Mouse (Mus musculus) limb, embryonic 15.5 days (tissue): ENCODE results near the gene Coil. TPM values are rescaled to one million over a fixed set of nuclear protein-coding genes. Genes with fewer than 3 reads are reported as not detected.

Source experiments
- ATAC-seq: fragments of 200-750 bp; cut with Nextera tagmentation; 2 replicates; pipeline ENCODE4 v1.8.0; 2017; ENCODE audit warnings: low read depth, moderate TSS enrichment; ENCODE audit not compliant: insufficient number of reproducible peaks, low FRiP score, low TSS enrichment
- H3K27ac ChIP-seq: fragments of 300-500 bp; sonication (generic); 2 replicates; pipeline ENCODE4 v1.5.1; 2015; ENCODE audit warnings: moderate library complexity, mild to moderate bottlenecking, inconsistent platforms
- H3K27me3 ChIP-seq: fragments of 300-500 bp; sonication (generic); 2 replicates; pipeline ENCODE4 v1.6.1; 2015; ENCODE audit warnings: inconsistent platforms
- H3K36me3 ChIP-seq: fragments of 300-500 bp; sonication (generic); 2 replicates; pipeline ENCODE4 v1.6.1; 2015; ENCODE audit warnings: inconsistent platforms
- H3K4me1 ChIP-seq: fragments of 300-500 bp; sonication (generic); 2 replicates; pipeline ENCODE4 v1.6.1; 2015; ENCODE audit warnings: inconsistent platforms
- H3K4me2 ChIP-seq: fragments of 300-500 bp; sonication (generic); 2 replicates; pipeline ENCODE4 v1.6.1; 2015; ENCODE audit warnings: mild to moderate bottlenecking, inconsistent platforms
- H3K4me3 ChIP-seq: fragments of 300-500 bp; sonication (generic); 2 replicates; pipeline ENCODE4 v1.5.1; 2015; ENCODE audit warnings: mild to moderate bottlenecking, inconsistent platforms
- H3K9ac ChIP-seq: fragments of 300-500 bp; sonication (generic); 2 replicates; pipeline ENCODE4 v1.6.1; 2015; ENCODE audit warnings: inconsistent platforms
- H3K9me3 ChIP-seq: fragments of 300-500 bp; sonication (generic); 2 replicates; pipeline ENCODE4 v1.6.1; 2016; ENCODE audit warnings: inconsistent platforms
- WGBS: fragments of 180-500 bp; shearing (Covaris S2); methylation state at CpG from one replicate; pipeline ENCODE4 v1.1.7; 2015; 5-methylcytosine and 5-hydroxymethylcytosine counted together
- polyA plus RNA-seq: library from polyadenylated mRNA; unstranded; fragments of >200 nt; fragmentation: Nextera tagmentation; extraction: Ambion mirVana; gene quantifications from 2 replicates; pipeline ENCODE4 v1.2.1, GENCODE M21; 2015

The Coil gene
- polyA plus RNA-seq, 1 experiment from 2014 or later = 15.6 TPM

GRCm38 (mm10) chr11:89009496-89009895, 39.4 kb downstream of the Coil start:
- ATAC-seq = no peak
- H3K36me3 ChIP-seq = 0 out of 2 replicates have a peak, but pooled peaks cover 6% of the 10 kb centered on the region

GRCm38 (mm10) chr11:89012241-89012640, 42.2 kb downstream of the Coil start:
- Histone ChIP-seq H3K9ac (no peak overlapping the region), H3K9me3 (no peaks in the 10 kb centered on the region), H3K4me3 (no peak overlapping the region), H3K27ac (no peak overlapping the region), H3K36me3 (0 out of 2 replicates have a peak, but pooled peaks cover 6% of the 10 kb centered on the region), H3K4me2 (no peak overlapping the region), H3K27me3 (no peaks in the 10 kb centered on the region), H3K4me1 (peaks cover 3% of the 10 kb centered on the region; the same call in 1 of the 2 replicates)
- ATAC-seq = no peak
- WGBS = 76% methylated on average over 5 of the region's 5 CpGs

More at GRCm38 (mm10) chr11:89009496-89009895, 39.4 kb downstream of the Coil start:
- Histone ChIP-seq H3K4me2 (no peak overlapping the region), H3K9ac (no peak overlapping the region), H3K4me3 (no peak overlapping the region), H3K27ac (no peak overlapping the region), H3K4me1 (peaks cover 3% of the 10 kb centered on the region; the same call in 1 of the 2 replicates), H3K9me3 (no peaks in the 10 kb centered on the region), H3K27me3 (no peaks in the 10 kb centered on the region)
- 63% methylated on average over 7 of the region's 7 CpGs for WGBS

DNA sequence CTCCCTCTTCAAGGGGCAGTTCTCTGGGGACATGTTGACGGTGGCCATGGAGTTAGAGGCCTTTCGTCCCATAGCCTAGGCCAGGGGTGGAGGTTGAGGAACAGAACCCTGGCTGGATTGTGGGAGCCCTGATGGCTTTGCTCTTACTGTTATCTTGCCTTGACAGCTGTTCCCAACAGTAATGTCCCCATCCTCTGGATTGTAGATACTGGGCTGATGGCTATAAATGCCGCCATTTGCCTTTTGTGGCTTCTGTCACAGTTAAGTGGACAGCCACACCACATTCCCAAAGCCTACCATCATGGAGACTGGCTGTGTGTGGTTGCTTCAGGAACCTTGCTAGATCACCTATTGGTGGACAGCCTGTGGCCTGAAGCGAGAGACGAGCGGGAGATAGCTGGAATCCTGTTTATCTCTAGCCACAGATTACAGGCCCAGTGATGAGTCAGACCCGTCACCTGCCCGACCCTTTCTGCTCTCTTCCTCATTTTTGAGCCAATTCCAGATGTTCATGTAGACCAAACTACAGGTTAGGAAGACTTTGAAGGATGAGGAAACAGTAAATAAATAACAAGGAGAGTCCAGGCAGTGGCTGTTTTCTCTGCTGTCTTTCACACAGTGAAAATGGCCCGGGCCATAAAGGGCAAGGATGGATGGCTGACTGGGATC, 47.6 kb downstream of the Coil start:
- H3K9ac ChIP-seq = no peak overlapping the region
- H3K27me3 ChIP-seq = no peaks in the 10 kb centered on the region
- WGBS = 80% methylated on average over 9 of the region's 9 CpGs
- no peaks in the 10 kb centered on the region for H3K9me3 ChIP-seq
- no peak overlapping the region for H3K27ac ChIP-seq
- no peak for ATAC-seq
- no peak overlapping the region for H3K4me3 ChIP-seq
- no peaks in the 10 kb centered on the region for H3K4me1 ChIP-seq
- H3K4me2 ChIP-seq = no peak overlapping the region
- H3K36me3 ChIP-seq = no peaks in the 10 kb centered on the region

- Histone ChIP-seq H3K4me3 (no peak overlapping the region), H3K4me2 (no peak overlapping the region), H3K9ac (no peak overlapping the region), H3K27me3 (no peaks in the 10 kb centered on the region), H3K9me3 (no peaks in the 10 kb centered on the region), H3K4me1 (no peaks in the 10 kb centered on the region), H3K27ac (no peak overlapping the region), H3K36me3 (no peaks in the 10 kb centered on the region)
- WGBS = 76% methylated on average over 9 of the region's 9 CpGs
- ATAC-seq = no peak
These were observed 50.7 kb downstream of the Coil start for GRCm38 (mm10) chr11:89020681-89021305.

GRCm38 (mm10) chr11:89021687-89022086, 51.6 kb downstream of the Coil start:
- Histone ChIP-seq H3K9me3 (no peaks in the 10 kb centered on the region), H3K9ac (no peak overlapping the region), H3K36me3 (no peaks in the 10 kb centered on the region), H3K27me3 (no peaks in the 10 kb centered on the region), H3K27ac (no peak overlapping the region), H3K4me3 (no peak overlapping the region), H3K4me1 (no peaks in the 10 kb centered on the region), H3K4me2 (no peak overlapping the region)
- 79% methylated on average over 7 of the region's 7 CpGs for WGBS
- ATAC-seq = no peak

- no peaks in the 10 kb centered on the region for H3K9me3 ChIP-seq
- no peak overlapping the region for H3K9ac ChIP-seq
- no peak overlapping the region for H3K4me3 ChIP-seq
- no peak overlapping the region for H3K4me2 ChIP-seq
- WGBS = 60% methylated on average over 8 of the region's 8 CpGs
- H3K27ac ChIP-seq = no peak overlapping the region
- no peaks in the 10 kb centered on the region for H3K4me1 ChIP-seq
- H3K27me3 ChIP-seq = no peaks in the 10 kb centered on the region
- H3K36me3 ChIP-seq = no peaks in the 10 kb centered on the region
- ATAC-seq = no peak
These were observed 52.2 kb downstream of the Coil start for GRCm38 (mm10) chr11:89022120-89022731.

- Histone ChIP-seq H3K4me2 (no peak overlapping the region), H3K4me1 (no peaks in the 10 kb centered on the region), H3K27ac (no peak overlapping the region), H3K36me3 (no peaks in the 10 kb centered on the region), H3K9ac (no peak overlapping the region), H3K9me3 (no peaks in the 10 kb centered on the region), H3K27me3 (no peaks in the 10 kb centered on the region), H3K4me3 (no peak overlapping the region)
- no peak for ATAC-seq
- 78% methylated on average over 10 of the region's 10 CpGs for WGBS
These were observed 53.4 kb downstream of the Coil start for GRCm38 (mm10) chr11:89023477-89023876.

DNA sequence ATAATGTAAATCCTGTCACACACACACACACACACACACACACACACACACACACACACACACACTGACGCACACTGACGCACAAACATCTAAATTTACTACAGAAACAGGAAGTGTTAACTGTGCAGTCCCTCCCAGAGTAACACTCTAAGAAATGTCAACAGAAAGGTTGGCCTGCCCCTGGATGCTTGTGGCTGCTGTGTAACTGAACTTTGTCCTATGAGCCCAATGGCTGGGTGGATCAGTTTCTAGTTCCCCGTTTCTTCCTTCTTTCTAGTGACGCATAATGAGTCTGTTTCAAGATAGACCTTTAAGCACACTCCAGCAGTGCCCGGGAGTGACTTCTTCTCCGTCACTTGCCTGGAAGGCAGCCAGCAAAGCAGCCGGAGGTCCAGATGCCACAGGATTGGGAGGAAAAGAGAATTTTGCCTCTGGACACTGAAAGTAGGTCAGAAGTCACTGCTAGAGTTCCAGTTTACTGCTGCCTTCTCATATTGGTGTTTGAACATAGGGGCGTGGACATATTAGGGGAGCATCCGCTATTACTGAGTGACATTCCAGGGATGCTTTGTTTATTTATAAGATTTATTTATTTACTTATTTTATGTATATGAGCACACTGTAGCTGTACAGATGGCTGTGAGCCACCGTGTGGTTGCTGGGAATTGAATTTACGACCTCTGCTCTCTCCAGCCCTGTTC, 54.3 kb downstream of the Coil start:
- Histone ChIP-seq H3K27me3 (no peaks in the 10 kb centered on the region), H3K4me2 (no peak overlapping the region), H3K27ac (no peak overlapping the region), H3K4me1 (no peaks in the 10 kb centered on the region), H3K9me3 (no peaks in the 10 kb centered on the region), H3K4me3 (no peak overlapping the region), H3K9ac (no peak overlapping the region), H3K36me3 (no peaks in the 10 kb centered on the region)
- 29% methylated on average over 11 of the region's 11 CpGs for WGBS
- ATAC-seq = no peak

- H3K27ac ChIP-seq = no peak overlapping the region
- no peaks in the 10 kb centered on the region for H3K4me1 ChIP-seq
- H3K9me3 ChIP-seq = no peaks in the 10 kb centered on the region
- H3K27me3 ChIP-seq = no peaks in the 10 kb centered on the region
- H3K4me3 ChIP-seq = no peak overlapping the region
- no peak for ATAC-seq
- H3K9ac ChIP-seq = no peak overlapping the region
- no peak overlapping the region for H3K4me2 ChIP-seq
- H3K36me3 ChIP-seq = no peaks in the 10 kb centered on the region
- WGBS = 75% methylated on average over 3 of the region's 3 CpGs
These were observed 55.6 kb downstream of the Coil start for GRCm38 (mm10) chr11:89025603-89026002.

DNA sequence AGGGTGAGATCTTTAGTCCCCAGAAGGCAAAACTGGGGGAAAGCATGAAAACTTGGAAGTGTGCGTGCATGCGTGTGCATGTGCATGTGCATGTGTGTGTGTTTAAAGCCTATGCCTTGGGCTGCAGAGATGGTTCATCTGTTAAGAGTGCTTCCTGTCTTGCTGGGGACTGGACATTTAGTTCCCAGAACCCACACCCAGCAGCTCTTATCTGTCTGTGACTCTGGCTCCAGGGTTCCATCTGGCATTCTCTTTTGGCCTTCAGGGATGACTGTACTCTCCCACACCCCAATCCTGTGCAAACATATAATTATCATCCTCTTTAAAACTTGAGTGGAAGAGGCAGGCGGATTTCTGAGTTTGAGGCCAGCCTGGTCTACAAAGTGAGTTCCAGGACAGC, 56.1 kb downstream of the Coil start:
- no peak for ATAC-seq
- WGBS = 87% methylated on average over 3 of the region's 3 CpGs
- no peaks in the 10 kb centered on the region for H3K4me1 ChIP-seq

DNA sequence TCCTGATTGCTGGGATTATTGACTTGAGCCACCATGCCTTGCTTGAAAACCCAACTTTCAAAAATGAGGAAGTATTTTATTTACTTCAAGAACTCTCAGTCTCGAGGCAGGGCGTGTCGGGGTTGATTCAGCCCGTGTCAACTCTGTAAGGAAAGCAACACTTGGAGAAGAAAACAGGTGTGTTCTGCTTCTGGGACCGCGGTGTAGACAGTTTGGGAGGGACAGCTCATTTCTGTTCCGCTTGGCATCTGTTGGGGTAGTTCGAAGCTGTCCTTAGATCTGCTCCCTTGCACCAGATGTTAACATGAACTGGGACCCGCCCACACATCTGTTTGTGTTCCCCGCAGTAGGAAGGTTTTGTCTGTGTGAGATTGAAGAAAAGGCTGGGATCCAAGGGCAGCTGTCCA, 57.9 kb downstream of the Coil start:
- H3K9me3 ChIP-seq = no peaks in the 10 kb centered on the region
- H3K27ac ChIP-seq = no peak overlapping the region
- no peak overlapping the region for H3K9ac ChIP-seq
- H3K4me2 ChIP-seq = no peak overlapping the region
- no peak for ATAC-seq
- no peak overlapping the region for H3K4me3 ChIP-seq
- WGBS = 51% methylated on average over 10 of the region's 10 CpGs
- no peaks in the 10 kb centered on the region for H3K27me3 ChIP-seq
- H3K4me1 ChIP-seq = no peaks in the 10 kb centered on the region
- H3K36me3 ChIP-seq = no peaks in the 10 kb centered on the region

More for the DNA sequence above, 56.1 kb downstream of the Coil start:
- H3K4me3 ChIP-seq = no peak overlapping the region
- H3K27ac ChIP-seq = no peak overlapping the region
- H3K4me2 ChIP-seq = no peak overlapping the region
- no peaks in the 10 kb centered on the region for H3K9me3 ChIP-seq
- H3K36me3 ChIP-seq = no peaks in the 10 kb centered on the region
- H3K9ac ChIP-seq = no peak overlapping the region
- H3K27me3 ChIP-seq = no peaks in the 10 kb centered on the region
